Mouse (Mus musculus): ENCODE results near the gene Smad3.
A peak's percentile ranks its signal among the peaks of the same experiment; 100 is the strongest.

Gene Smad3

DNA sequence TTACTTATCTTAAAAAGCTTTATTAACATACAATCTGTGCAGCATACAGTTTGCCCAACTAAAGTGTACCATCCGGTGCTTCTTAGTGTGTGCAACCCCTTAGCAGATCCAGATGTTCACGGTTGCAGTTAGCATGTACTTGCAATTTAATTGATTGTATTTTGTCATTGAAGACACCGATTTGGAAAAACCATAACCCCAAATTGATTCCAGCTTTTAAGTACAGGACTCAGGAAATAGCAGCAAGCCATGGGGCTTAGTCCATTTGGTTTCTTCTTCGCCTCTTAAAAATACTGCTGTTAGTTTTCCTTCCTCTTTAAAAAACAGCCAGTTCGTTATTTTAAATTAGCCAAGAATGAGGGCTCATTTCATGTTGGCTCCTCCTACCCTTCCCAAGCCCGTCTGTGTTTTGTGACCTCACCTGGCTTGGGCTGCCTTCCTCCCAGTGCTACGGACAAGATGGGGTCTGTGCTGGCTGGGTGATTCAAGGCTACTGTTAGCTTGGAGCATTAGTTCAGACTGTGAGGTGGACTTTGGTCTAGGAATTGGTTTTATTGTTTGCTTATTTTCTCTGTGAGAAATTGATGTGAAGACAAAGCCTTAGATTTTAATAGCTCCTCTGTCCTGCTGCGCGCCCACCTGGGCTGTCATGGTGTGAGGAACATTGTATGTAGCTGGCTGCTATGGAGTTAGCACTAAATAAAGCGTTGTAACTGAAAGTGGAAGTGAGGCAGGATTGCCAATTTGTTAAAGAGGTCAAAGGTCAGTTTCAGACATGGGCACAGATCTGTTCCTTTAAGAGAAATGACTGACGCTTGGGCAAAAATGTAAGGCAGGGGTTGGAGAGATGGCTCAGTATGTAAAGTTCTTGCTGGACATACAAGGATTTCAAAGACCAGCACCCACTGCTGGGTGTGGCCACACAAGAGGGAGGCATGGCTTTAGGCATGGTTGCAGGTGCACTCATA lies 143.5 kb downstream of the Smad3 start:
- DNase-seq (ENCODE audit: low read depth, low spot score) = peak; percentile 48
- H3K27me3 ChIP-seq (ENCODE audit: control insufficient read depth, insufficient read depth, low read length, poor library complexity, severe bottlenecking) = no peaks in the 10 kb centered on the region
- no peaks in the 10 kb centered on the region; the same call in 1 of the 2 replicates for H3K36me3 ChIP-seq (ENCODE audit: control insufficient read depth, insufficient read depth, low read length, poor library complexity, severe bottlenecking)

DNA sequence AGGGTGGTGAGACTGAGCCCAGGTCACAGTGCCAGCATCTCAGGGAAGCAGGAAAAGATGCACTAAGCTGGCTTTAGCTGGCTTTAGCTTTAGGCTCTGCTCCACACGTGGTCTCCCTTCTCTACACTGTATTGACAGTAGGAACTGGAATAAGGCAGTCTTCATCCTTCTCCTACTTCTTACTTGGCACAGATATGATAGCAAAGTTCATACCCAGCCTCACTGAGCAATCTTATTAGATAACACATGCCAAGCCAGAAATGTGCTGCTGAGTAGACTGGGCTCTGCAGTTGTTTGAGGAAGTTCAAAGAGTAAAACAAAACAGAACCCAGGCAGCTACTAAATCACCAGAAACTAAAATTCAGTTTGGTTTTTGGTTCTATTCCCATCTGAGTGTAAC lies 144.2 kb downstream of the Smad3 start:
- H3K36me3 ChIP-seq (ENCODE audit: control insufficient read depth, insufficient read depth, low read length, poor library complexity, severe bottlenecking) = no peaks in the 10 kb centered on the region; the same call in 1 of the 2 replicates
- H3K27me3 ChIP-seq (ENCODE audit: control insufficient read depth, insufficient read depth, low read length, poor library complexity, severe bottlenecking) = no peaks in the 10 kb centered on the region
- peak; percentile 21 for DNase-seq (ENCODE audit: low read depth, low spot score)

DNA sequence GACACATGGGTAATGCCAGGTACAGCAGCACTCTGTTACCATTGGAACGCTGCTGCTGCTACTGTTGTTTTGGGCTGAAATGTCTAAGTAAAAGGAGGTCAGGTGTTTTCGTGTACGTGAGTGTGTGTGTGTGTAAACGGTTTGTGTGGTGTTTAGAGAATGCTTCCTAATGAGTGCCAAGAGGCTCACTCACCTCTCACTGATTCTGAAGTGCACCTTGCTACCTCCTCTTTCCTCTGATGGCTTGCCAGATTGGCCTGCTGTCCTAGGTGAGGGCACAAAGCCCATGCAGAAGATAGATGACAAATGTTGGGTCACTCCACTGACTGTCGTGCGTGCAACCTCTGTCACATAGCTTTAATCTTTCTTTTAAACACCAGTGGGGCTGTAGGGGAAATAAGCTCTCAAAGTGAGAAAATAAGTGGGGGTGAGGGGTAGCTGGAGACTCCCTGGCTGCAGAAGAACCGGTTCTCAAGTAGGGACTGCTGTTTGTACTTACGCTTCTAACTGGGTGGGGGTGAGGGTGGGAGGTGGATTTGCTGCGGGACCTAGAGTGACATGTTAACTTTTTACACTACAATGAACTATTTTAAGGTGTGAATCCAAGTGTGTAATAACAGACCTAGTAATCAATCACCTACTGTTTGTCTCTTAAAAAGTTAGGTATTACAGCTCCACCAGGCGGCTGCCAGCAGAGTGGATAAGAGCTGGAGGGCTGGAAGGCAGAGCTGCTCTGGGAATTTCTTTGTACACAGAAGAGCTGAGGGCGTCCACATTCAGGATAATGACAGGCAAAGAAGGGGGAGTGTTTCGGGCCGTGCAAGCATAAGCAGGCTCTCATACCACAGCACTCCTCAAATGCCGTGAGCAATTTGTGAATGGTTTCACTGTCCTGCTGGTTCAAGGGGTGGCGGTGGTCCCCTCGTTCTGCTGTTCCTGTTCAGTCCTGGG lies 145.0 kb downstream of the Smad3 start:
- Histone ChIP-seq H3K27me3 (ENCODE audit: control insufficient read depth, insufficient read depth, low read length, poor library complexity, severe bottlenecking) (no peaks in the 10 kb centered on the region), H3K36me3 (ENCODE audit: control insufficient read depth, insufficient read depth, low read length, poor library complexity, severe bottlenecking) (no peaks in the 10 kb centered on the region; the same call in 1 of the 2 replicates)
- DNase-seq (ENCODE audit: low read depth, low spot score) = no peak

DNA sequence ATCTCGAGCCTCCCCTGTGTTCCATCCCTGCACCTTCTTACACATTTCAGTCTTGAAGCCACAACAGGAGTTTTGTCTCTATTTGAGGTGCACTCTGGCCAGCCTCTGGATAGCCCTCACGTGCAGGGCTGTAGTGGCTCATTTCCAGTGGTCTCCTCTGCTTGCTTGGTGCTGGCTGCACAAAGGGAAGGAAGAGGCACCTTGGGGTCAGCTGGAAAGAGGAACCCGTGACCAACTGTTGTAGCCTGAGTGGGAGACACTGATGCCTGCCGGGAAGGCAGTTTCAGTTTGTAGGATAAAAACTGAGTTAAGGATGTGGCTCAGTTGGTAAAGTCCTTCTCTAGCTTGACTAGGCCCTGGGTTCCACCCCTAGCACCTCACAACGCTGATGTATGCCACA lies 145.8 kb downstream of the Smad3 start:
- DNase-seq (ENCODE audit: low read depth, low spot score) = no peak
- Histone ChIP-seq H3K27me3 (ENCODE audit: control insufficient read depth, insufficient read depth, low read length, poor library complexity, severe bottlenecking) (no peaks in the 10 kb centered on the region), H3K36me3 (ENCODE audit: control insufficient read depth, insufficient read depth, low read length, poor library complexity, severe bottlenecking) (no peaks in the 10 kb centered on the region)

DNA sequence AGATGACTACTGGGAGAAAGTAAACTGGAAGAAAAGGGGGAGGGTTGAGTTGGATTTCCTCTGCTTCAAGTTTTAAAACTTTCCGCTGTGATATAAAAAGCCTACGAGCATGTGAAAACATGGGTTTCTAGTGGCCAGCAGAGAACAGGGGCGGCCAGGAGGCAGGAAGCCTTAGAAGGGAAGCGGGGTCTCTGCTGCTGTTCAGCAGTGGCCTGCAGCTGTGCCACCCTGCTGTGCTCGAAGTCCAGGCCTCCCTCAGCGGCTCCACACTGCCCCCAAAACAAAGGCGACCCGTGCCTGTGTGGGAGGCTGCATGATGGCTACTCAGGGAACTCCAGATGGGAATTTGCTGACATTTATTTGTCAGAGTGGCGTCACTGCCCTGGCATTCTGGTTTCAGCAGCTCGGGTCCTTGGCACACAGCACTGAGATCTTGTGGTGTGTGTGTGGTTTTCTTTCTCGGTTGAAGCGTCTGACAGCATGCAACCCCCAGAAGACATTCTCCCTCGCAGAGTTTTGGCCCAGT lies 146.9 kb downstream of the Smad3 start:
- H3K36me3 ChIP-seq (ENCODE audit: control insufficient read depth, insufficient read depth, low read length, poor library complexity, severe bottlenecking) = no peaks in the 10 kb centered on the region
- DNase-seq (ENCODE audit: low read depth, low spot score) = peak; percentile 19
- H3K27me3 ChIP-seq (ENCODE audit: control insufficient read depth, insufficient read depth, low read length, poor library complexity, severe bottlenecking) = no peaks in the 10 kb centered on the region

DNA sequence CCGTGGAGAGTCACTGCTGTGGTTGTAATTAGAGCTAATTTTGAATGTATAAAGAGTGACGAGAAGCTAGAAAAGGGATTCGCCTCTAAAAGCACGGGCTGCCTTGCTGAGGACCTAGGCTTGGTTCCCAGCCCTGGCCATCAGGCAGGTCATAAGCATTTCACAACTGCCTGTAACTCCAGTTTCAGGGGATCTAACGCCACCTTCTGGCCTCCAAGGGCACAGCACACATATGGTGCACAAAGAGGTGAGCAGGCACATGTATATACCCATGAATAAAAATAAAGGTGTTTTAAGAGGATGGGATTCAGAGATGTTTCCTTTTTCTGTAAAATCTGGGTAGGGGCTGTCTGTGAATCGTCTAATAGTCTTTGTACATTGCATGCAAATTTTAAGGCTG lies 147.6 kb downstream of the Smad3 start:
- no peaks in the 10 kb centered on the region for H3K36me3 ChIP-seq (ENCODE audit: control insufficient read depth, insufficient read depth, low read length, poor library complexity, severe bottlenecking)
- no peak for DNase-seq (ENCODE audit: low read depth, low spot score)

DNA sequence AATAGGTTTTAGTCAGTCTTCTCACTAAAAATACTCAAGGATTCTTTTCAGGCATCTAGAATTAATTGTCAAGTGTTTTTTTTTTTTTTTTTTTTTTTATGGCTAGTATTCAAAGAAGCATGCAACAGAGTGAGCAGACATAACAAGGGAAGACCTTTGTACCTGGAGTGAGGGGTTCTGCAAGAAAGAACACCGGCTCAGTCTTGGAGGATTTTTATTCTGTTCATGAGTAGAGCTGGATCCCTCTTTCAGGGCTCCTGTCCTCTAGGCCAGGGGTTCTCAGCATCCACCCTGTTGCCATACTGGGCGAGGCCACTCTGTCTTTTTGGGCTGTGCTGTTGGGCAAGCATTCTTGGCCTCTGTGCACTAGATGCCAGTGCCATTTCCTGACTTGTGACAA lies 148.0 kb downstream of the Smad3 start:
- H3K36me3 ChIP-seq (ENCODE audit: control insufficient read depth, insufficient read depth, low read length, poor library complexity, severe bottlenecking) = no peaks in the 10 kb centered on the region
- no peaks in the 10 kb centered on the region for H3K27me3 ChIP-seq (ENCODE audit: control insufficient read depth, insufficient read depth, low read length, poor library complexity, severe bottlenecking)
- DNase-seq (ENCODE audit: low read depth, low spot score) = no peak

More for the DNA sequence above, 147.6 kb downstream of the Smad3 start:
- H3K27me3 ChIP-seq (ENCODE audit: control insufficient read depth, insufficient read depth, low read length, poor library complexity, severe bottlenecking) = no peaks in the 10 kb centered on the region

DNA sequence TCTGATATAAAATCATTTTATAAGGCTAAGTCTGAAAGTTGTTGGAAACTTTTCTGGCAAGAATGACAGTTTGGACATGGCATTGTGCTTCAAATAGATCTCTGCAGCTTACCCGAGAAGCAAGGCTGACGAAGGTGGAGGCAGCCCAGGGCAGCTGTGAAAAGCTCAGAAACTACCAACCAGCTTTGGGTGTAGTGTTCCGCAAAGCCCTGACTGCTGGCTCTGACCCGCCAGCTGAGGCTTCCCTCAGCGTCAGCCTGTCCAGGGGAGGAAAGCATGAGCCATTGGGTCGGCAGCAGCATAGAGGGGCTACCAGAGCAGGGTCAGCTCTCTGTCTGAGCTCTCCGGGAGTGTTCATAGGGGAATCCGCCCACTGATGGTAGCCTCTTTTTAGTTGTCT lies 148.5 kb downstream of the Smad3 start:
- no peak for DNase-seq (ENCODE audit: low read depth, low spot score)

DNA sequence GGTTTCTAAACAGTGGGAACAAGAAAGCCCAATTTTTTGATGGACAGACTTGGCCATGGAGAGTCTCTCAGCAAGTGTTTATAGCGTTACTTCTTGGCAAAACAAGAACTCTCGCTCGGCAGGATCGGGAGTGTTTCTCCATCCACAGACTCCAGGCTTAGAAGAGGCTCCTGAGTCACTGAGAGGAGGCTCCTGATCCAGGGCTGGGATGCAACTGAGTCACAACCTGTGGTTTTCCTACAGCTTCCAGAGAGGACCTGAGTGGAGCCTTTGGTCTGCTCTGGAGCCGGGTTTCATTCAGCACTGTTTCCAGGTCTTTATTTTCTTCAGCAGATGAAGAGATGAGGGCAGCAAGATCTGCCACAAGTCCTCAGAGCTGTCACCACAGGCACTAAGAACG lies 149.8 kb downstream of the Smad3 start:
- H3K27me3 ChIP-seq (ENCODE audit: control insufficient read depth, insufficient read depth, low read length, poor library complexity, severe bottlenecking) = no peaks in the 10 kb centered on the region
- no peak for DNase-seq (ENCODE audit: low read depth, low spot score)
- no peaks in the 10 kb centered on the region for H3K36me3 ChIP-seq (ENCODE audit: control insufficient read depth, insufficient read depth, low read length, poor library complexity, severe bottlenecking)

More for the DNA sequence above, 148.5 kb downstream of the Smad3 start:
- H3K36me3 ChIP-seq (ENCODE audit: control insufficient read depth, insufficient read depth, low read length, poor library complexity, severe bottlenecking) = no peaks in the 10 kb centered on the region
- H3K27me3 ChIP-seq (ENCODE audit: control insufficient read depth, insufficient read depth, low read length, poor library complexity, severe bottlenecking) = no peaks in the 10 kb centered on the region

DNA sequence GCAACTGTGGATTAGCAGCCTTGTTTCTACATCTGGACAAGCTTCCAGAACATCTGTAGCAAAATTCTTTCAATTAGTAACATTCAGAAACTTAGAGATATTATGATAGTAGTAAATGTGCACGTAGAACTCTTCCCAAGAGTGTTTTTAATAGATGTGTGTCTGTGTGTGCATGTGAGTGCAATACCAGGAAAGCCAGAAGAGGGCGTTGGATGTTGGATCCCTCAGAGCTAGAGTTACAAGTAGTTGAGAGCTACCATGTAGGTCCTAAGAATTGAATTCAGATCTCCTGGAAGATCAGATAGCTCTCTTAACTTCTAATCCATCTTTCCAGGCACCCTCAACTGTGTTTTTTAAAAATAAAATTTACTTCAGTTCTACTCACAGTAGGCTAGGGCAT lies 151.2 kb downstream of the Smad3 start:
- Histone ChIP-seq H3K27me3 (ENCODE audit: control insufficient read depth, insufficient read depth, low read length, poor library complexity, severe bottlenecking) (no peaks in the 10 kb centered on the region), H3K36me3 (ENCODE audit: control insufficient read depth, insufficient read depth, low read length, poor library complexity, severe bottlenecking) (no peaks in the 10 kb centered on the region)
- peak; percentile 42 for DNase-seq (ENCODE audit: low read depth, low spot score)

DNA sequence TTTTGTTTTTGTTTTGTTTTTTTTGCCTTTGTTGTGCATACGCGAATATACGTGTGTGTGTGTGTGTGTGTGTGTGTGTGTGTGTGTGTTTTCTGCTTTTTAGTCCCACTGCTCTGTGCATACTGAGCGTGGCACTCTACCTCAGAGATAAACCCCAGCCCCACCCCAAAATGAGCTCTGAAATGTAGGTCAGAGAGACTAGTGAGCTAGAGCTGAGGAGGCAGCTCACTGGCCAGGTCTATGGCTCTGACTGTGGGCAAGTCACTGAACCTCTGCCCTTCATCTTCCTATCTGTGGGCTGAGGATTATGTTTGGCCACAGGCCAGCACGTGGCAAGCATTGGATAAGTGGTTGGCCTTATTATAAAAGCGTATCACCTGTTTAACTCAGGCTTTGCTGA lies 153.9 kb downstream of the Smad3 start:
- no peaks in the 10 kb centered on the region for H3K36me3 ChIP-seq (ENCODE audit: control insufficient read depth, insufficient read depth, low read length, poor library complexity, severe bottlenecking)
- no peak for DNase-seq (ENCODE audit: low read depth, low spot score)

DNA sequence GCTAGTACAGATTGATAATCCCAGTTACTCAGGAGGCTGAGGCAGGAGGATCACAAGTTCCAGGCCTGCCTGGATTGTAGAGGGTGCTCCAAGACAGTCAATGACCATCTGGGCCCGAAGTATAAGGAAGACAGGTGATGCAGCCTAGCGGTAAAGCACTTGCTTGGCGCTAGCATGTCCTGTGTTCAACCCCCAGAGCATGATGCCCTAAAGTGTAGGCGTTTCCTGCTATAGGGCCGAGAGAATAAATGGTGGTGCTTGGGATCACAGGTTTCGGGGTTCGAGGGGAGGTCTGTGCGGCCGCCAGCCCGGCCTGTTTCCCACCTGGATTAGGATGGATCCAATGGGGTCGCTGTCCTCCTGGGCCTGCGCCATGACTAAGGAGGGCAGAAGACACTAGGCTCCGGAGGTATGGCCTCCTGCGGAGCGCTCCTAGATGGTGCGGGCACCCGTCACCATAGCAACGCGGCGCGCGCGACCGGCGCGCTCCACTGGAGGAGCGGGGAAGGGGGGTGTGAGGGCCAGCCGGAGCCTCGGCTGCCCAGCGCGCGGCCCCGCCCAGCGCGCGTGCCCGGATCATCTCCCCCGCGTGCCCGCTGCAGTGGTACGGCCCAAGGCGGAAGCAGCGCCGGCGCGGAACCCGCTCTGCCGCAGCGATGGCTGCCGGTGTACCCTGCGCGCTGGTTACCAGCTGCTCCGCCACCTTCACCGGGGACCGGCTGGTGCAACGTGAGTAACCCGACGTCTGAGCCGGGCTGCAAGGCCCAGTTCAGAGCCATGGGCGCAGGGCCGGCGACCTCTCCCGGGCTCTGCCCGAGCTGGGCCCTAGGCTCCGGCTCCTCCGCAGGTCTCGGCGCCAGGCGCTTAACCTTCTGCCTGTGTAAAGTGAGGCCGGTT lies 155.5 kb downstream of the Smad3 start, which contains the start of the genes Iqch and Aagab:
Iqch (minus strand) TSS at position 451 of the 897 bp plus-strand sequence.
Aagab (plus strand) TSS at position 618 of the 897 bp plus-strand sequence.
- Histone ChIP-seq H3K36me3 (ENCODE audit: control insufficient read depth, insufficient read depth, low read length, poor library complexity, severe bottlenecking) (no peaks in the 10 kb centered on the region), H3K27me3 (ENCODE audit: control insufficient read depth, insufficient read depth, low read length, poor library complexity, severe bottlenecking) (no peaks in the 10 kb centered on the region)
- peak; percentile 99 for DNase-seq (ENCODE audit: low read depth, low spot score)

More for the DNA sequence above, 153.9 kb downstream of the Smad3 start:
- no peaks in the 10 kb centered on the region for H3K27me3 ChIP-seq (ENCODE audit: control insufficient read depth, insufficient read depth, low read length, poor library complexity, severe bottlenecking)
